Mouse (Mus musculus): Measurements from ENCODE around the gene Lamtor1.

DNA sequence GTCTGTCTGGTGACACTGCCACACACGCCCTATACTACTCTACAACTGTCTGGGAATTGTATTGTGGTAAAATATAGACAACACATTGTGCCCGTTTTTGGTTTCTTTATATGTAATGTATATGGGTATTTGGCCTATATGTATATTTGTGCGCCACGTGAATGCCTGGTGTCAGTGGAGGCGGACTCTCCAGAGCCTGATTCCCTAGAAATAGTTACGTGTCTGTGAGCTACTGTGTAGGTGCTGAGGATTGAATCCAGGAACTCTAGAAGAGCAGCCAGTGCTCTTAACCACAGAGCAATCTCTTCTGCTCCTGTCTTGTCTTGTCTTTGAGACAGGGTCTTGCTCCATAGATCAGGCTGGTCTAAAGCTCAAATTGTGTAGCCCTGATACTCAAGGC, 19.4 kb upstream of the Lamtor1 start:
- TF ChIP-seq CTCF (IDR thresholded peaks at IDR 0.05; ENCODE audit: low read depth), result no peak
- no peak for TF ChIP-seq EP300 (IDR thresholded peaks at IDR 0.05; ENCODE audit: low read depth)

All from liver, embryonic 14.5 days (tissue).